Mouse (Mus musculus): ENCODE measurements around the gene 1700001P01Rik. TPM values are rescaled to one million over a fixed set of nuclear protein-coding genes. Genes with fewer than 3 reads are reported as not detected.
A peak's percentile ranks its signal among the peaks of the same experiment; 100 is the strongest.
"Not testable (repeated sequence)": the region's sequence is repeated elsewhere in the genome, so short reads cannot be mapped to it uniquely, and the experiment has no call there.

The 1700001P01Rik gene
- polyA plus RNA-seq, 1 experiment from 2014 or later: 0.85 TPM

DNA sequence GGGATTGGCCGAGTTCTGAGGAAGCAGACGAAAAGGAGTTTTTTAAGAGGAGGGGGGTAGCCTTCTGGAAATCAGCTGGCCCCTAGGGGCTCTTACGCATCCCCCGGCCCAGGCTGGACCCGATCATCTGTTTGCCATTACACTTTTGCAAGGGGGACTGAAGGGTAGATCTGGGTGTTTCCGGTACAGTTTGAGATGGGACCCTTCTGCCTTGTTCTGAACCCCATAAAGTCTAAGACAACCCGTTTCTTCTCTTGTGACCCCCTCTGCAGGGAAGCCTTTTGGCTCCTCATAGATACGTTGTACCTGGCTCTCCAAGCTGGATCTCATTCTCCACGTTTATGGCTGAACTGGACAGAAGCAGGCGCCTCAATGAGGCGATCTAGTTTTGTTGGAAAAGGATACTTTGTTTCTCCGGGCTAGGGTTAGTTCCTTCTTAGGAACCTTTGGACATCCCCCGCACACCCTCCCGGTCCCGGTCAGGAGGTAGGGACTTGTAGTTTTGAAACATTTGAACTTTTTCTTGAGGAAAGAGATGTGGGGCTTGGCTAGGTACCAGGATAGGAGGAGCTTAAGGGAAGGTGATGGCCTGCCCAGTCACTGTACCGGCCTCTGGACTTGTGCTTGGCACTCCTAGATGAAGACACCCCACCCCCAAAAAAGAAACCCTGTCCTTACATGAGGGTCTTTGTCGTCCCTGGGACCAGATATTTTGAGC lies 25.1 kb upstream of the 1700001P01Rik start:
- peak overlapping the region; percentile 75 for H3K4me3 ChIP-seq
- peak overlapping the region; percentile 66 for H3K9ac ChIP-seq
- WGBS: under 1% methylated on average over 17 of the region's 17 CpGs
- H3K36me3 ChIP-seq: no peaks in the 10 kb centered on the region
- H3K4me1 ChIP-seq: peaks cover 57% of the 10 kb centered on the region
- peak overlapping the region; percentile 99 for H3K27ac ChIP-seq
- no peak for ATAC-seq (ENCODE audit: borderline replicate concordance, extremely low read depth, low FRiP score, low TSS enrichment)
- peak overlapping the region; percentile 75 for H3K4me2 ChIP-seq
- no peaks in the 10 kb centered on the region for H3K27me3 ChIP-seq
- no peaks in the 10 kb centered on the region for H3K9me3 ChIP-seq

DNA sequence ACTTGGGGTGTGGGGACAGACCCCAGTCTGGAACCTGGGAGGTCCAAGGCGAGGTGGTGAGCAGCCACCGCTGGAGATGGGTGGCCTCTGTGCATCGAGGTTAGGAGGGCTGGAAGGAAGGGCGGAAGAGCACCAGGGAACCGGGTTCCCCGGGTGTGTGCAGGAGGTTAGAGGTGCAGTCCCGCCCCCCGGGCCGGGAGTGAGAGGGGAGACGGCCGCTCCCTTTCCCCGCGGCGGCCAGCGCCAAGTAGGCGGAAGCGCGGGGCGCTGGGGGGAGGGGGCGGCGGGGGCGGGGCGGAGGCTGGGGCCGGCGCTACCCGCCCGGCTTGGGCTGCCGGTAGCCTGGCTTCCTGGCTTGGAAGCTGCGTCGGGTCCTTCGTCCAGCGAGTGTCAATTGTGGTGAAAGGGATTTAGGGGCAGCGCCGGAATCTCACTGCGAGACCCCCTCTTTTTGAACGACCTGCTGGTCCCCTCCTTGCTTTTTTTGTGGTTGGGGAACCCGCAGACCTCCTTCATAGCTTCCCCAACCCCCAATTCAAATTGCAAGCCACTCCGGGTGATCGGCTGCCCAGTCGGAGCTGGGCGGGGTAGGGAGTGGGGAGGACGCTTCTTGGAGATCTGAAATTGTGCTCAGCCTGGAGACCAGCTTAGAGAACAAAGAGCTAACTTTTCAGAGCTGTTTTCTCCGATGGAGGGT lies 24.4 kb upstream of the 1700001P01Rik start:
- Histone ChIP-seq H3K27ac (peak overlapping the region; percentile 99), H3K4me1 (peaks cover 50% of the 10 kb centered on the region), H3K4me2 (peak overlapping the region; percentile 75), H3K9ac (peak overlapping the region; percentile 66), H3K9me3 (no peaks in the 10 kb centered on the region), H3K4me3 (peak overlapping the region; percentile 75), H3K36me3 (no peaks in the 10 kb centered on the region), H3K27me3 (no peaks in the 10 kb centered on the region)
- peak; percentile 77 for ATAC-seq (ENCODE audit: borderline replicate concordance, extremely low read depth, low FRiP score, low TSS enrichment)
- WGBS: under 1% methylated on average over 25 of the region's 43 CpGs

DNA sequence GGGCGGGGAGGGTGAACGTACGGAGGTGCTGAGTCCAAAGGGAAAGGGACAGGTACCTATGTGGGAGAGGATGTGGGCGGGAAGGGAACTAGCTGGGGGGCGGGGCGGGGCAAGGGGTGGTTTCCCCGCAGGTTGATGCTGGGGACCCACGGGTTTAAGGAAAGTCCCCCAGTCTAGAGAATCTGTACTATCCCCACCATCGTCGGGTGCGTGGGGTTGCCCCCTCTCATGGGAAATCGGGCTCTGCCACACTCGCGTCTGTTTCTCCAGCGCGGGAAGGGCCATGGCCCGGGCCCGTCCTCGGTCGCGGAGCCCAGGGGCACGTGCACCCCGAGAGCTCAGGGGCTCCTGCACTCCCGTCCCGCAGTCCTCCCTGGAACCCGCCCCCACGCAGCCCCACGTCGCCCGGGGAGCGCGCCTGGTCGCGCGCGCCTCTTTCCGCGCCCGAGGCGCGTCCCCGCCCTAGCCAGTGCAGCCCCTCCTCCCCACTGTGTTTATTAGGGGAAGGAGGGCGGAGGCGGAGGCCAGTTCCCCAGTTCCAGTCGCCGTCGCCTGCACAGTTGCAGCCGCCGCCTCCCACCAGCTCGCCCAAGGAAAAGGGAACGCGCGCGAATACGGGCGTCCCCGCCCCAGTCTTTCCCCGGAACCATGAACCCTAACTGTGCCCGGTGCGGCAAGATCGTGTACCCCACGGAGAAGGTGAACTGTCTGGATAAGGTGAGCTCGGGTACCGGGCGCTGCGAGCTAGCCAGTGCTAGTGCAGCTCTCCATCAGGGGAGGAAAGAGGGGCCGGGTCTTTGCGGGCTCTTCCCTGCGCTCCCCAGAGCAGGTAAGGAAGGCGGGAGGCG lies 23.7 kb upstream of the 1700001P01Rik start:
- Histone ChIP-seq H3K4me2 (peak overlapping the region; percentile 75), H3K36me3 (no peaks in the 10 kb centered on the region), H3K9me3 (no peaks in the 10 kb centered on the region), H3K4me1 (peaks cover 42% of the 10 kb centered on the region), H3K27me3 (no peaks in the 10 kb centered on the region), H3K4me3 (peak overlapping the region; percentile 75), H3K9ac (peak overlapping the region; percentile 66), H3K27ac (peak overlapping the region; percentile 99)
- peak; percentile 88 for ATAC-seq (ENCODE audit: borderline replicate concordance, extremely low read depth, low FRiP score, low TSS enrichment)
- under 1% methylated on average over 71 of the region's 71 CpGs for WGBS

DNA sequence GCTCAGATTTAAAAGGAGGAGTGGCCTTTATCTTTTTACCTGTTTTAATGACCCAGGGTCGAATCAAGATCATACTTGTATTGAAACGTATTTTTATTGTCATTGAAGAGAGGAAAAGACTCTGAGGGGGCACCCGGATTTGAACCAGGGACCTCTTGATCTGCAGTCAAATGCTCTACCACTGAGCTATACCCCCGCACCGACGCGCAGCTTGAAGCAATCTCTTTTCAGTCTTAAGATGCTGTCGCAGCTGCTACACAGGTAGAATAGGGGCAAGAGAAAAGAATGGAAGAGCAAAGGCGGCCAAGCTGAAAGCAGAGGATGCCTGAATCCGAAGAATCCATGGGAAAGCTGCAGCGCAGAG lies 23.0 kb upstream of the 1700001P01Rik start, which contains the start of gene Lasp1:
TSS of gene Lasp1 (plus strand) at position 219 of the 364 bp plus-strand sequence.
- WGBS: under 1% methylated on average over 11 of the region's 11 CpGs
- H3K4me1 ChIP-seq: peaks cover 36% of the 10 kb centered on the region
- H3K9me3 ChIP-seq: no peaks in the 10 kb centered on the region
- peak within 1 kb of the TSS; percentile 75 for H3K4me2 ChIP-seq
- peak; percentile 24; the same call in 1 of the 2 replicates for ATAC-seq (ENCODE audit: borderline replicate concordance, extremely low read depth, low FRiP score, low TSS enrichment)
- H3K9ac ChIP-seq: peak within 1 kb of the TSS; percentile 66
- H3K27me3 ChIP-seq: no peaks in the 10 kb centered on the region
- H3K27ac ChIP-seq: peak within 1 kb of the TSS; percentile 99
- peak within 1 kb of the TSS; percentile 75 for H3K4me3 ChIP-seq
- H3K36me3 ChIP-seq: no peaks in the 10 kb centered on the region

DNA sequence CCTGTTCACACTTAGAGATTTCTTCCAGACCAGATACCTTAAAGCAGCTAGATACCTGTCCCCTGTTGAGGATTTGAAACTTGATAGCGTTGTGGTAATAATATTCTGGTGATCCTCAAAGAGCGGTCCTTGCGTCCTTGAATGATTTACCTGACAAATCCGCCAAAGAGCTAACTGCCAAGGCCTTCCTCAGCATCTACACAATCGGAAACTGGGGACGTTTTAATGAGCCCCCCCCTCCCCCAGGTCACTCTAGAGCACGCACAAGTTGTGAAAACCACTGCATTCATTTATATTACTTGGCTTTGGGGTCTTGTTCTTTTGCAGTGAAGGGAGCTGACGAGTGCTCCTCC lies 22.3 kb upstream of the 1700001P01Rik start:
- Histone ChIP-seq H3K27ac (peak overlapping the region; percentile 30; the same call in 1 of the 2 replicates), H3K4me1 (peaks cover 30% of the 10 kb centered on the region), H3K36me3 (no peaks in the 10 kb centered on the region), H3K9me3 (no peaks in the 10 kb centered on the region), H3K4me2 (peak overlapping the region; percentile 75), H3K27me3 (no peaks in the 10 kb centered on the region), H3K9ac (0 out of 2 replicates have a peak overlapping the region, but pooled peaks have one; percentile 0), H3K4me3 (no peak overlapping the region)
- 44% methylated on average over 8 of the region's 8 CpGs for WGBS
- ATAC-seq (ENCODE audit: borderline replicate concordance, extremely low read depth, low FRiP score, low TSS enrichment): no peak

DNA sequence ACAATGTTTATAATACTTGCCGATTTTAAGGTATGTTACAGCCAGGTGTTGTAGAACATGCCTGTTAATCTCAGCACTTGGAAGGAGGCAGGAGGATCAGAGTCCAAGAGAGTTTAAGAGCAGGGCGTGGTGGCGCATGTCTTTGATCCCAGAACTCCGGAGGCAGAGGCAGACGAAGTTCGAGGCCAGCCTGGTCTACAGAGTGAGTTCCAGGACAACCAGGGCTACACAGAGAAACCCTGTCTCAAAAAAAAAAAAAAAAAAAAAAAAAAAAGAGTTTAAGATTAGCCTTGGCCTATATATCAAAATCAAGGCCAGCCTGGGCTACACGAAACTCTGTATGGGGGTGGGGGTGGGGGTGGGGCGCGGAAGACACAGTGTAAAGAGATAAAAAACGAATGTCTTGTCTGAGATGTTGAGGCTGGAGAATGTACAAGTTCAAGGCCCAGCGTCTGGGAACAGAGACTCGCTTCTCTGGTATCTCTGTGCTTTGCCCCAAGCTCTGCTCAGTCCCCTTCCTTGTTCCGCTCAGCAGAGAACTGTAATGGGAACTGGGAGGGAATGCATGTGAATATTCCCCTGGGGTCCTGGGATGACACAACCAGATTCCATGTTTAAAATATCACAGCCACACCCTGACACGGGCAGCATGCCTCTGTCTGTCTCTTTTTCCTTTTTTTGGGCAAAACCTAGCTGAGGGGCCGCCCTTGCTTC lies 21.8 kb upstream of the 1700001P01Rik start:
- 59% methylated on average over 15 of the region's 15 CpGs for WGBS
- Histone ChIP-seq H3K4me2 (peak overlapping the region; percentile 75; the same call in 1 of the 2 replicates), H3K36me3 (no peaks in the 10 kb centered on the region), H3K4me3 (no peak overlapping the region), H3K9me3 (no peaks in the 10 kb centered on the region), H3K27ac (peak overlapping the region; percentile 30; the same call in 1 of the 2 replicates), H3K9ac (0 out of 2 replicates have a peak overlapping the region, but pooled peaks have one; percentile 0), H3K4me1 (peaks cover 25% of the 10 kb centered on the region), H3K27me3 (no peaks in the 10 kb centered on the region)
- no peak for ATAC-seq (ENCODE audit: borderline replicate concordance, extremely low read depth, low FRiP score, low TSS enrichment)

DNA sequence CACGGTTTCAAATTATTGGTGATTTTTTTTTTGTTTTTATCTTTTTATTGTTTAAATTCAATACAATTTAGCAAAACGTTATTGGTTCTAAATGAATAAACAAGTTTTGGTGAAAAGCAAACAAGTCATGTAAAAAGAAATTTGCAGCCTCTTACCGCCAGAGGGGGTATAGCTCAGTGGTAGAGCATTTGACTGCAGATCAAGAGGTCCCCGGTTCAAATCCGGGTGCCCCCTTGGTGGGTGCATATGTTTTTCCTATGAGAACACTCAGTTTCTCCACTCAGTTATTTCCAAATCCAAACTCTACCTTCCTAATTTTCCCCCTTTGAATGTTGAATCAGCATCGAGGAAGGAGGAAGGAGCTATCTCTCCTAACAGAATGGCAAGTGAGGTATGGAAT lies 21.2 kb upstream of the 1700001P01Rik start:
- WGBS: 5% methylated on average over 6 of the region's 6 CpGs
- no peak for ATAC-seq (ENCODE audit: borderline replicate concordance, extremely low read depth, low FRiP score, low TSS enrichment)
- Histone ChIP-seq H3K9me3 (no peaks in the 10 kb centered on the region), H3K9ac (no peak overlapping the region), H3K4me2 (no peak overlapping the region), H3K4me3 (no peak overlapping the region), H3K4me1 (peaks cover 19% of the 10 kb centered on the region), H3K27me3 (no peaks in the 10 kb centered on the region), H3K36me3 (no peaks in the 10 kb centered on the region), H3K27ac (no peak overlapping the region)

DNA sequence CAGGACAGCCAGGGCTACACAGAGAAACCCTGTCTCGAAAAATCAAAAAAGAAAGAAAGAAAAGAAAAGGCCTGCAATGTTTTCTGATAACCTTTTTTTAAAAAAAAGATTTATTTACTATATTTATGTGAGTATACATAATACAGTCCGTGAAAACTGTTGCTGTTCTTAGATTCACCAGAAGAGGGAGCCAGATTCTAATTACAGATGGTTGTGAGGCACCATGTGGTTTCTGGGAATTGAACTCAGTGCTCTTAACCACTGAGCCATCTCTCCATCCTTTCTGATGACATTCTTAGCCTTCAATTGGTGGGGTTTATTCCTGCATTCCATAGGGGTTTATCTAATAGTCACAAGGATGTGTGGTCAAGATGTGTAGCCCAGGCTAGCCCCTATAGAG lies 17.4 kb upstream of the 1700001P01Rik start:
- Histone ChIP-seq H3K27ac (no peak overlapping the region), H3K4me2 (no peak overlapping the region), H3K36me3 (no peaks in the 10 kb centered on the region), H3K9me3 (no peaks in the 10 kb centered on the region), H3K9ac (no peak overlapping the region), H3K4me3 (no peak overlapping the region), H3K27me3 (no peaks in the 10 kb centered on the region), H3K4me1 (peaks cover 6% of the 10 kb centered on the region)
- WGBS: 11% methylated on average over 2 of the region's 2 CpGs
- no peak for ATAC-seq (ENCODE audit: borderline replicate concordance, extremely low read depth, low FRiP score, low TSS enrichment)

DNA sequence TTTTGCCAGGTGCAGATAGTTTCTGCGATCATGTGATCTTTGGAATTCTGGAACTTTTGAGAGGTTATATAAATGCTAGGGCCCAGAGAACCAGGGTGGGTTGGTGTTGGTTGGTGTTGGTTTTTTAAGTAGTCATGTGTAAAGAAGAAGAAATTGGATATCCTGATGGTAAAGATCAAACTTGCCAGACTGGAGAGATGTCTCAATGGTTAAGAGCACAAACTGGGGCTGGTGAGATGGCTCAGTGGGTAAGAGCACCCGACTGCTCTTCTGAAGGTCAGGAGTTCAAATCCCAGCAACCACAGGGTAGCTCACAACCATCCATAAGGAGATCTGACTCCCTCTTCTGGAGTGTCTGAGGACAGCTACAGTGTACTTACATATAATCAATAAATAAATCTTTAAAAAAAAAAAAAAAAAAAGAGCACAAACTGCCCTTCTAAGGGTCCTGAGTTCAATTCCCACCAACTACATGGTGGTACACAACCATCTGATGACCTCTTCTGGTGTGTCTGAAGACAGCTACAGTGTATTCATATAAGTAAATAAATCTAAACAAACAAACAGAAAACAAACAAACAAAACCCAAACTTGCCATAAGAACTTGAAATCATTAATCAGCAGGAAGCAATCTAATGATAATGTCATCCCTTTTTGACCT lies 15.2 kb upstream of the 1700001P01Rik start:
- not testable (repeated sequence) for H3K27me3 ChIP-seq; H3K4me3 ChIP-seq; H3K4me2 ChIP-seq; H3K4me1 ChIP-seq; H3K36me3 ChIP-seq; H3K27ac ChIP-seq; H3K9ac ChIP-seq; H3K9me3 ChIP-seq; ATAC-seq (ENCODE audit: borderline replicate concordance, extremely low read depth, low FRiP score, low TSS enrichment)
- 73% methylated on average over 2 of the region's 2 CpGs for WGBS

DNA sequence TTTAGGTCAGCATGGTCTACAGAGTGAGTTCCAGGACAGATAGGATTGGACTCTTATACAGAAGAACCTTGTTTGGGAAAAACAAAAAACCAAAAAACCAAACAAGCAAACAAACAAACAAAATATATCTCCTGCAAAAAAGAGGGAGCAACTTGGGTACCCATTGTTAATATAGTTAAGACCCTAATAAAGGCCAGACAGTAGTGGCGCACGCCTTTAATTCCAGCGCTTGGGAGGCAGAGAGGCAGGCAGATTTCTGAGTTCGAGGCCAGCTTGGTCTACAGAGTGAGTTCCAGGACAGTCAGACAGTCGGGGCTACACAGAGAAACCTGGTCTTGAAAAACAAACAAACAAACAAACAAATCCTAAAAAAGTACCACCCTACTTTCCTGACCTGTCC lies 14.0 kb upstream of the 1700001P01Rik start:
- no peaks in the 10 kb centered on the region for H3K36me3 ChIP-seq
- H3K9me3 ChIP-seq: no peaks in the 10 kb centered on the region
- no peak overlapping the region for H3K9ac ChIP-seq
- 83% methylated on average over 5 of the region's 5 CpGs for WGBS
- no peak for ATAC-seq (ENCODE audit: borderline replicate concordance, extremely low read depth, low FRiP score, low TSS enrichment)
- H3K4me2 ChIP-seq: no peak overlapping the region
- H3K27me3 ChIP-seq: no peaks in the 10 kb centered on the region
- H3K4me3 ChIP-seq: no peak overlapping the region
- H3K4me1 ChIP-seq: no peaks in the 10 kb centered on the region
- no peak overlapping the region for H3K27ac ChIP-seq

DNA sequence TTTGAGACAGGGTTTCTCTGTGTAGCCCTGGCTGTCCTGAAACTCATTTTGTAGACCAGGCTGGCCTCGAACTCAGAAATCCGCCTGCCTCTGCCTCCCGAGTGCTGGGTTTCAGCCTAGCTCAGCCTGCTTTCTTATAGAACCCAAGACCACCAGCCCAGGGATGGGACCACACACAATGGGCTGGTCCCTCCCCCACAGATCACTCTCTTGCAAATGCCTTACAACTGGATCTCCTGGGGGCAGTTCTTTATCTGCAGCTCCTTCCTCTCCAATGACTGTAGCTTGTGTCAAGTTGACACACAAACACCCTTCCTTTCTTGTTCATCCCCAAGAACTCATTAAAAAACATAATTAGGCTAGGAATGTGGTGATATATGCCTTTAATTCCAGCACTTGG lies 12.2 kb upstream of the 1700001P01Rik start:
- 92% methylated on average over 3 of the region's 3 CpGs for WGBS
- Histone ChIP-seq H3K9me3 (no peaks in the 10 kb centered on the region), H3K9ac (no peak overlapping the region), H3K4me3 (no peak overlapping the region), H3K36me3 (no peaks in the 10 kb centered on the region), H3K4me2 (no peak overlapping the region), H3K27ac (no peak overlapping the region), H3K4me1 (peaks cover 4% of the 10 kb centered on the region; the same call in 1 of the 2 replicates), H3K27me3 (no peaks in the 10 kb centered on the region)
- no peak for ATAC-seq (ENCODE audit: borderline replicate concordance, extremely low read depth, low FRiP score, low TSS enrichment)

Measured in lung, embryonic 15.5 days (tissue).